Mouse (Mus musculus) neural tube, embryonic 10.5 days (tissue): ENCODE results near the gene 1700113H08Rik.

Experiments
- DNase-seq: peaks from one replicate; pipeline ENCODE4 v3.0.0-alpha.2; 2017; ENCODE audit warnings: low spot score; ENCODE audit errors: extremely low spot score

1700113H08Rik gene

DNA sequence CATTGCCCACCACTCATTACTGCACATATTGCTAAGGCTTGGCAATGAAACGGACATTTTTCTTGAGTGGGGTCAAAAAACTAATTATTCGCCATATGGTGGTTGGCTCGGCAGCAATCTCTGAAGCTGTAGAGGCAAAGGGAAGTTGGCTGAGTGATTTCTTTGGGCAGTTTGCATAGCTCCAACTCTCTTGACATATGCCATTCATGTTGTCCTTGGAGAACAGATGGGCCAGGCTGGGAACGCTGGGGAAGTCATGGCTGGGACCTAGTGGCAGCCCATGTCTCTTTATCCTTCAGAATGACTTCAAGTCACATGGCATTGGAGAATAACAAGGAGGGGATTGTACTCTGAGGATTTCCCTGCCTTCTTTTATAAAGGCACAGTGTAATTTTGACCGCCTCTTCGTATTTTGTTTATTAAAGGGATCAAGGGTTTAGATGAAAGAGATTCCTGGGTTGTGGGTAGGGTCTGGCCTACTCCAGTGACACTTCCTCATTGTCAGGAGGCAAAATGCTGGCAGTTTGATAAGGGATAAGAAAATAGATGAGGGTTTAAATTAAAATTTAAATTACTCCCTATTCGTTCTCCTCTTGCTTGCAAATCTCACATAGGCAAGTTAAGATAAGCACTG lies 138.4 kb downstream of the 1700113H08Rik start:
- no peak for DNase-seq

DNA sequence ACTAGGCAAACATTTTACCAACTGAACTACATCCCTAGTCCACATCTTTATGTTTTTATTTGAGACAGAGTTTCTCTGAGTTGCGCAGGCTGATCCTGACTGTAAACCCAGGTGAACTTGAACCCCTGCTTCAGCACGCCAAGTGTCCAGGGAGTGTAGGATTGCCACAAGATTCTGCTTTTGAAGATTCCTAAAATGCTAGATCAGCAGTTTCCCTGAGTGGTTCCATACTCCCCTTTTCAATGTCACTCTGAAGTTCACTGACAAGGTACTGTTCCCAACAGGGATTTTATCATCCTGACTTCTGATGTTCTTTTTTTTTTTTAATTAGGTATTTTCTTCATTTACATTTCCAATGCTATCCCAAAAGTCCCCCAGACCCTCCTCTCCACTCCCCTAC lies 140.9 kb downstream of the 1700113H08Rik start:
- no peak for DNase-seq

GRCm38 (mm10) chr10:87209466-87209865 lies 151.6 kb downstream of the 1700113H08Rik start:
- no peak for DNase-seq

GRCm38 (mm10) chr10:87211046-87211445 lies 153.2 kb downstream of the 1700113H08Rik start:
- no peak for DNase-seq

DNA sequence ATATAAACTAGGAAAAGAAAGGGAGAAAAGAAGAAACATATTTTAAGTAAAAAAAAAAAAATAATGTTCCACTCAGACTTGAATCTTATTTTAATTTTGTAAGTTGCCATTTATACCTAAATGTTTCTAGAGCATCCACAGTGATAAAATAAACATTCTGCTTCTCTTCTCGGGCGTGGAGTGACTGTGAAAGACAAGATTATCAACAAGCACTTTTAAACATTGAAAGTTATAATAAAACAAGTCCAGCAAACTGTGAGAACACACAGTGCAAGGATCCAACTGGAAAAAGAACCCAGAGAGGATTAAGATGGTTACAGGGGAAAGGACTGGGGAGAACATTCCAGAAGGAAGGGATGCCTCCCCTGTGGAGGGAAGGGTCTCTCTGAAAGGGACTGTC lies 155.0 kb downstream of the 1700113H08Rik start:
- DNase-seq = no peak

- DNase-seq = peak; percentile 37
Observed at GRCm38 (mm10) chr10:87230071-87230910, 172.4 kb downstream of the 1700113H08Rik start.

DNA sequence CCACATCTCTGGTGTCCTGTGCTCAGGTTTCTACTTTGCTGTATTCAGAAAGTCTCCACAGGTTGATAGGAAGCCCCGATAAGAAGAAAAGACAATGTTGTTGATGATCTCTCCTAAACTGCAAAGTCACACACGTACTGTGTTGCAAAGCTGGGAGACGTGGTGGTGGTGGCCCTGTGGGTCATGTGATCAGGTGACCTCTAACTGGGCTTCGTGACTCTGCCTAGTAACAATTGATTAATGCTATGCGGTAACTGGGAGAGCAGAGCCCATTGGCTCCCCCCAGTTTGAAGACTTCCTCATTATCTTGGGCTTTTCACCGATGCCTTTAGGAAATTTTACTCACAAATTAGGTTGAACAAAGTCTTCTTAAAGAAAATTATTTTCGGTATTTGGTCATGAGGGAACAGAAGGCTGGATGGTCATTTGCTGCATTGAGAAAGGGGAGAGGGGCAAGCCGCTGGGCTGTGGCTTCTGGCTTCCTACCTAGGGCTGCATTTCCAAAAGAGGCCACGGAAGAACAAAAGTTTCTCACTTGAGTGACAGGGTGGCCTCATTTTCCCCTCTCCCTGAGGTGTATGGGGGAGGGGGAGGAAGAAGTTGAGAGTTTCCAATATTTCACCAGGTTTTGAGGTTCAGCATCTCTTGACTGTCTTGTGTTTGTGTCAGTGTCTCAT lies 181.6 kb downstream of the 1700113H08Rik start:
- DNase-seq = no peak

- DNase-seq = no peak
Observed at GRCm38 (mm10) chr10:87271724-87272123, 213.9 kb downstream of the 1700113H08Rik start.

- no peak for DNase-seq
Observed at GRCm38 (mm10) chr10:87272133-87272622, 214.3 kb downstream of the 1700113H08Rik start.

DNA sequence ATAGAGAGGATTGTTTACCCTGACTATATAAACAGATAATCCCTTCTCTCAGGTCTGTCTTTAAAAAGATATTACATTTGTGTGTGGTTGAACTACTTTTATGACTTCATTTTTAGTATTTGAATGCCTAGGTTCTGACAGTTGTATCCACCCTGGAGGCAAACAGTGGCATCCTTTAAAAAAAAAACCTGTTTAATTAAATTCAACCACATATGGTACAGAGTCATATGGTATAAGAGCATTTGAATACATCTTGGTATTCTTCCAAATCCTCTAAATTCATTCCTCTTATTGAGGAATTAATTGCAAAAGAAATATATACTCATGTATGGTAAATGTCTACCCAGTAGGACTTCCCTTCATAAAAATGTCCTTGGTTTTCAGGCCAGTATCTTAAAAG lies 217.2 kb downstream of the 1700113H08Rik start:
- no peak for DNase-seq
